Comparison of ENCODE assay signal across 9 mouse cellular contexts in the genomic region with DNA sequence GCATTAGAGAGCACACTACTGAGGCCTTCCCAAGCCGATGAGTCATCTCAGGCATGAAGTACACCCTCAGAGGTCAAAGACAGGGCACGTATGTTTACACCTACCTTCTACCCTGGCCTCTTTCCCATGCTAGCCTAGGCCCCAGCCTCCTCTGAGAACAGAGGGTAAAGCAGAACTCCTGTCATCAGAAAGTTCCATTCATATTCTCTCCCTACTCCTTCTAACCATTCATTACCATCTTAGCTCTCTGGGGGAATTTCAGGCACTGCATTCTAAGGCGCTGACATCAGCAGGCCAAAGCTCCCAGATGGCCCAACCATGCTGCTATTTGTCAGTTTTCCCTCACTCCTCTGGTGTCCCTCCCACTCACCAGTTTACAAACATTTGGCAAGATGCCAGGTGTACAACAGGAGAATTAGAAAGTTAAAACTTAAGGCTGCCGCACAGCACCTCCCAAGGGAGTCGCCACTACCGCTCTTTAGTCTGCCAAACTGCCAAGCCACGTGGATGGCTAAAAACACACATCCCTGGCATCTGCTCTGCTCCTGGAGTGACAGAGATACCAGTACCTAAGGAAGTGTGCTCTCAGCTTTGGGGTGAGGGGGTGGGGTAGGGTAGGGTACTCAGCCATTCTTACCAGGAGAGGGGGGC. TPM values are rescaled to one million over a fixed set of nuclear protein-coding genes. Genes with fewer than 3 reads are reported as not detected.
DNase-seq lines count a peak whose midpoint lies in the region; ATAC-seq and TF ChIP-seq lines count a peak whose summit lies in the region.
"Had no signal": no experiment of that assay in that cellular context is flagged by ENCODE, and none has a peak within 500 bp of the region (broad histone marks: within the 10 kb centered on the region; RNA-seq: fewer than 3 reads in every experiment).

No protein-coding gene starts in this region.

- H3K36me3 ChIP-seq in neural tube, embryonic 15.5 days = peaks cover 98% of the 10 kb centered on the region
- peaks cover 100% of the 10 kb centered on the region for H3K36me3 ChIP-seq in heart, postnatal 0 days (replicated peaks; ENCODE audit: control insufficient read depth, insufficient read depth, low read length)

- peak; percentile 65 for DNase-seq in adrenal gland, adult 2 months
- no peak for DNase-seq in adrenal gland, adult 18-20 months (ENCODE audit: low spot score in 2 of 2)
- no peak for DNase-seq in neural tube, embryonic 10.5 days (ENCODE audit: extremely low spot score, low spot score)
- peak; percentile 58 for DNase-seq in heart, postnatal 0 days (ENCODE audit: low spot score)
- DNase-seq in cerebellum, adult 11 months = no peak
- DNase-seq in urinary bladder, postnatal 25 days (ENCODE audit: low spot score) = no peak

- peak; percentile 55; the same call in 1 of the 2 replicates for ATAC-seq in neural tube, embryonic 15.5 days (ENCODE audit: low FRiP score)
- peak; percentile 79 for ATAC-seq in heart, postnatal 0 days (ENCODE audit: insufficient read depth, low read depth)
- ATAC-seq in megakaryocyte progenitor cell, adult 5-6 weeks (replicated peaks; ENCODE audit: poor library complexity) = peak; percentile 10; the same call in 1 of the 2 replicates

- peaks cover 17% of the 10 kb centered on the region for H3K4me1 ChIP-seq in neural tube, embryonic 15.5 days
- peaks cover 22% of the 10 kb centered on the region for H3K4me1 ChIP-seq in heart, postnatal 0 days (ENCODE audit: control insufficient read depth, insufficient read depth)

- no peak overlapping the region for H3K9ac ChIP-seq in neural tube, embryonic 15.5 days (replicated peaks)
- H3K9ac ChIP-seq in heart, postnatal 0 days (replicated peaks; ENCODE audit: low read depth, low read length) = no peak overlapping the region
- H3K9ac ChIP-seq: lung, embryonic 15.5 days had no signal

- no peaks in the 10 kb centered on the region for H3K9me3 ChIP-seq in neural tube, embryonic 15.5 days (replicated peaks)
- no peaks in the 10 kb centered on the region for H3K9me3 ChIP-seq in heart, postnatal 0 days (replicated peaks; ENCODE audit: control insufficient read depth, low read length)
- H3K9me3 ChIP-seq: lung, embryonic 15.5 days had no signal

- TF ChIP-seq EP300 in heart, postnatal 0 days (IDR thresholded peaks at IDR 0.05; ENCODE audit: low read depth) = no peak

- H3K4me3 ChIP-seq in neural tube, embryonic 15.5 days (replicated peaks) = no peak overlapping the region
- no peak overlapping the region for H3K4me3 ChIP-seq in heart, postnatal 0 days (ENCODE audit: low read depth, low read length)
- H3K4me3 ChIP-seq: lung, embryonic 15.5 days had no signal

- WGBS in neural tube, embryonic 15.5 days = 45% methylated on average over 7 of the region's 7 CpGs
- WGBS in heart, postnatal 0 days = 16% methylated on average over 7 of the region's 7 CpGs

- H3K27ac ChIP-seq in neural tube, embryonic 15.5 days (replicated peaks) = no peak overlapping the region
- H3K27ac ChIP-seq in heart, postnatal 0 days (ENCODE audit: low read depth) = peak overlapping the region; percentile 66
- H3K27ac ChIP-seq: lung, embryonic 15.5 days had no signal

- H3K27me3 ChIP-seq in neural tube, embryonic 15.5 days (replicated peaks) = no peaks in the 10 kb centered on the region
- no peaks in the 10 kb centered on the region for H3K27me3 ChIP-seq in heart, postnatal 0 days (ENCODE audit: control insufficient read depth, insufficient read depth, low read length)
- H3K27me3 ChIP-seq: lung, embryonic 15.5 days had no signal

- TF ChIP-seq CTCF in heart, postnatal 0 days (IDR thresholded peaks at IDR 0.05; ENCODE audit: low read depth) = no peak

- no peak overlapping the region for H3K4me2 ChIP-seq in neural tube, embryonic 15.5 days
- no peak overlapping the region for H3K4me2 ChIP-seq in heart, postnatal 0 days (ENCODE audit: low read depth, low read length)
- H3K4me2 ChIP-seq: lung, embryonic 15.5 days had no signal

RNA-seq across cellular contexts. Expression of a gene that starts 16.1 kb away (rescaled TPM):
- 10 to 100 TPM; 13.0 to 19.7 TPM for total RNA-seq in adrenal gland, adult 2 months (2021)
- polyA plus RNA-seq in adrenal gland, adult 2 months (2012; rRNA removed) = 13.4 and 14.0 TPM in 2 replicates
- total RNA-seq in adrenal gland, adult 18-20 months (2021) = 10 to 100 TPM; 16.3 to 20.4 TPM
- 12.4 and 15.7 TPM in 2 replicates for polyA plus RNA-seq in neural tube, embryonic 15.5 days (2015; fragmentation: Nextera tagmentation; extraction: Ambion mirVana)
- total RNA-seq in heart, postnatal 0 days (2014; rRNA removed; ENCODE audit: low replicate concordance) = 8.7 and 13.7 TPM in 2 replicates
- polyA plus RNA-seq in heart, postnatal 0 days (2015; fragmentation: Nextera tagmentation; extraction: Ambion mirVana) = 12.9 and 13.5 TPM in 2 replicates
- total RNA-seq in megakaryocyte progenitor cell, adult 5-6 weeks (2015) = 5.1 and 8.5 TPM in 2 replicates
- total RNA-seq in megakaryocyte progenitor cell, adult 5-6 weeks (2017) = 5.0 and 5.2 TPM in 2 replicates

RNA-seq across cellular contexts. Expression of a gene that starts 38.6 kb away (rescaled TPM):
- 10 to 100 TPM; 18.4 to 24.8 TPM for total RNA-seq in adrenal gland, adult 2 months (2021)
- polyA plus RNA-seq in adrenal gland, adult 2 months (2012; rRNA removed) = 31.0 and 32.9 TPM in 2 replicates
- total RNA-seq in adrenal gland, adult 18-20 months (2021) = 10 to 100 TPM; 19.6 to 34.5 TPM
- polyA plus RNA-seq in neural tube, embryonic 15.5 days (2015; fragmentation: Nextera tagmentation; extraction: Ambion mirVana) = 4.3 and 7.0 TPM in 2 replicates
- total RNA-seq in heart, postnatal 0 days (2014; rRNA removed; ENCODE audit: low replicate concordance) = 11.4 and 21.8 TPM in 2 replicates
- 1.7 and 2.3 TPM in 2 replicates for polyA plus RNA-seq in heart, postnatal 0 days (2015; fragmentation: Nextera tagmentation; extraction: Ambion mirVana)
- total RNA-seq in megakaryocyte progenitor cell, adult 5-6 weeks (2015) = 16.2 and 27.0 TPM in 2 replicates
- total RNA-seq in megakaryocyte progenitor cell, adult 5-6 weeks (2017) = 7.8 and 11.5 TPM in 2 replicates

Comparison
In these comparisons a context has a peak if more than half of its experiments do, and no peak if none do; other contexts are left out.
1. DNase-seq: peak in adrenal gland, adult 2 months (single experiment) and heart, postnatal 0 days (single experiment); none in adrenal gland, adult 18-20 months (0 of 2), neural tube, embryonic 10.5 days (single experiment), cerebellum, adult 11 months (single experiment) and urinary bladder, postnatal 25 days (single experiment).
2. ATAC-seq: peak in every context shown above with its lines; median percentile 79 in heart, postnatal 0 days; 55 in neural tube, embryonic 15.5 days; 10 in megakaryocyte progenitor cell, adult 5-6 weeks.